Mouse (Mus musculus) forebrain, embryonic 16.5 days (tissue): ENCODE data around the gene Fabp6. TPM values are rescaled to one million over a fixed set of nuclear protein-coding genes. Genes with fewer than 3 reads are reported as not detected.

ENCODE experiments used
- ATAC-seq: fragments of 200-750 bp; cut with Nextera tagmentation; 2 replicates; pipeline ENCODE4 v1.8.0; 2017; ENCODE audit warnings: mild to moderate bottlenecking, moderate library complexity
- H3K27ac ChIP-seq: fragments of 300-500 bp; sonication (generic); 2 replicates; pipeline ENCODE4 v1.5.1; 2014; ENCODE audit warnings: low read length, control low read depth
- H3K27me3 ChIP-seq: fragments of 300-500 bp; sonication (generic); replicated peaks from 2 replicates; pipeline ENCODE4 v1.6.1; 2014; ENCODE audit warnings: low read length; ENCODE audit not compliant: control insufficient read depth, insufficient read depth
- H3K36me3 ChIP-seq: fragments of 300-500 bp; sonication (generic); 2 replicates; pipeline ENCODE4 v1.6.1; 2014; ENCODE audit not compliant: control insufficient read depth, insufficient read depth
- H3K4me1 ChIP-seq: fragments of 300-500 bp; sonication (generic); replicated peaks from 2 replicates; pipeline ENCODE4 v1.6.1; 2014; ENCODE audit warnings: low read length; ENCODE audit not compliant: control insufficient read depth, insufficient read depth
- H3K4me2 ChIP-seq: fragments of 300-500 bp; sonication (generic); 2 replicates; pipeline ENCODE4 v1.6.1; 2014; ENCODE audit warnings: mild to moderate bottlenecking, low read length, control low read depth
- H3K4me3 ChIP-seq: fragments of 300-500 bp; sonication (generic); replicated peaks from 2 replicates; pipeline ENCODE4 v1.5.1; 2014; ENCODE audit warnings: mild to moderate bottlenecking, low read length, control low read depth
- H3K9ac ChIP-seq: fragments of 300-500 bp; sonication (generic); replicated peaks from 2 replicates; pipeline ENCODE4 v1.6.1; 2014; ENCODE audit warnings: low read depth, low read length, control low read depth
- H3K9me3 ChIP-seq: fragments of 300-500 bp; sonication (generic); 2 replicates; pipeline ENCODE4 v1.6.1; 2016; ENCODE audit warnings: low read length; ENCODE audit not compliant: control insufficient read depth
- WGBS: fragments of 180-500 bp; shearing (Covaris S2); extraction: QIAGEN DNeasy Blood & Tissue Kit; methylation state at CpG from one replicate; pipeline ENCODE4 v1.1.7; 2014; 5-methylcytosine and 5-hydroxymethylcytosine counted together
- polyA plus RNA-seq: library from polyadenylated mRNA; unstranded; fragments of >200 nt; fragmentation: Nextera tagmentation; extraction: Ambion mirVana; gene quantifications from 2 replicates; pipeline ENCODE4 v1.2.1, GENCODE M21; 2015

The Fabp6 gene
- polyA plus RNA-seq, 1 experiment from 2014 or later = not detected

DNA sequence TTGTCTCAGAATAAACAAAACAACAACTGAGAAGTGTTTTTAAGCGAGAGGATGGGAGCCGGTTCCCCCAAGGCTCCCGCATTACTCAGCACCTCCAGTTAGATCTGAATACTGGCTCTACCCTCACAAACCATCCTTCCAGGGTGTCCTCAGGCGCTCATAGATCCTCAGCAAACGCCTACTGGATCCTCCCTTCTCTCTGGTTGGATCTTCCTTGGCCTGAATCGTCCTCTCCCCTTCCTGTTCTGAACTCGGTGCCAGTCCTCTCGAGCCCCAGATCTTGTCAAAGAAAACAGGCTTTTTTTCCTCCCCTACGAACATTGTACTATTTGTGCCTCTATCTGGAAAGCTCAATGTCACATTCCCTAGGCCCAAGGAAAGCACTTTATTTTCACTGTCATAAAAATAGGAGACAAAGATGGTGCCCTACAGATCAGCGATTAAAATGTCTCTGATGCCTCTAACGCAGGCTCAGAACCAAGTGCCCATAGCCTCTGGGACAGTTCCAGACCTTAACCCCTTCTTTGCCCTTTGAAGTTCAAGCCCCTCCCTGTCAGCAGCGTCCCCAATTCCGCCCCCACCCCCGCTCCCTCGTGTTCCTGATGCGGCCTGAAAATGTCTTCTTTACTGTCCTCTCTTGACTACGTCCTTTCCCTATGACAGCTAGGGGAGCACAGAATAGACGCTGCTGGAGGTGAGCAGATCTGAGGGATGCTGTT, 25.7 kb upstream of the Fabp6 start:
- peak; percentile 32; the same call in 1 of the 2 replicates for ATAC-seq
- peaks cover 15% of the 10 kb centered on the region for H3K4me1 ChIP-seq
- no peaks in the 10 kb centered on the region for H3K36me3 ChIP-seq
- no peaks in the 10 kb centered on the region for H3K9me3 ChIP-seq
- peak overlapping the region; percentile 33 for H3K4me2 ChIP-seq
- 36% methylated on average over 18 of the region's 18 CpGs for WGBS
- H3K4me3 ChIP-seq = no peak overlapping the region
- no peaks in the 10 kb centered on the region for H3K27me3 ChIP-seq
- H3K27ac ChIP-seq = peak overlapping the region; percentile 1; the same call in 1 of the 2 replicates
- H3K9ac ChIP-seq = no peak overlapping the region

DNA sequence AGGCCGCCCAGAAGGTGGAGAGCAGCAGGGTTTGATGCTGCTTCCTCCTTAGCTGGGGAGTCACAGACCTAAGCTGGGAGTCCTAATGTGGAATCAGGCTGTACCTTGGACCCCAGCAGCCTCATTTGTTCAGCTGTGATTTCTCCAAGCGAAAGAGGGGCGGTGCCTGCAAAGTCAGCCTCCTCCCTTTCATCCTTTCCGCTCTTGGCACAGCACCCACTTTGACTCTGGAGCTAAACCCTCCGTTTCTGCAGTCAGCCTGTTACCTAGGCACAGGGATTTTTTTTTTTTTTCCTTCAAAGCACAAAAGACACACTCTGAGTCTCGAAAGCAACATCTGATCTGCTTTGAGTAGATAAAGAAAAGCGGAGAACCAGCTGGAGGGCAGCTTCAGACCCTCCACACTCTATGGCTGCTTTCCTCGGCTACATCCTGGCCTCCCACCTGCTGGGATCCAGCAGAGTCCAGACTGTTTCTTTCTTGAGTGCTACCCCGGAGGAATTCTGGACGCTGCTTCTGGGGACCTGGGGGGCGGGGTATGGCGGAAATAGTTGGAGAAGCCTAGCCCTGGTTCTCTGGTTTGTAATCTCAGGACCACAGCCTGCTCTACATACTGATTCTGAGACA, 25.1 kb upstream of the Fabp6 start:
- Histone ChIP-seq H3K4me1 (peaks cover 15% of the 10 kb centered on the region), H3K9me3 (no peaks in the 10 kb centered on the region), H3K27ac (peak overlapping the region; percentile 1; the same call in 1 of the 2 replicates), H3K36me3 (no peaks in the 10 kb centered on the region), H3K4me3 (peak overlapping the region; percentile 3; the same call in 1 of the 2 replicates), H3K27me3 (no peaks in the 10 kb centered on the region), H3K9ac (peak overlapping the region; percentile 5), H3K4me2 (peak overlapping the region; percentile 33)
- peak; percentile 61 for ATAC-seq
- 7% methylated on average over 12 of the region's 12 CpGs for WGBS

DNA sequence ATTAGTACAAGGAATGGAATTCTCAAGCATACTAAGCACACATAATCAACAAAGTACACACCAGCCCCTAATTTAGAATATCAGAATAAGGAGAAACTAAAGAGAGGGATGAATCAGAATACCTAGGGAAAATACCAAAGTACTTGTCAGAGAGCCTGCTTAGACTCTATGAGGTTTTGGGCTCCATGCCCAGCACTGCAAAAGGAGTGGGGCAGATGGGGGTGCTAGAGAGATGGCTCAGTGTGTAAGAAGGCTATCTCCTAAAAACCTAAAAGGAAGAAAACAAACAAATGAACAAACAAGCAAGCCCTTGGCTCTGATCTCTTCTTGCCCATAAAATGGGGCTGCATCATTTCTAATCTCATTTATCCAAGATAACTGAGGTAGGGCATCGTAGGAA, 23.0 kb upstream of the Fabp6 start:
- WGBS = 89% methylated on average over 1 of the region's 1 CpGs
- Histone ChIP-seq H3K9me3 (no peaks in the 10 kb centered on the region), H3K4me3 (no peak overlapping the region), H3K27me3 (no peaks in the 10 kb centered on the region), H3K4me2 (no peak overlapping the region), H3K9ac (no peak overlapping the region), H3K36me3 (no peaks in the 10 kb centered on the region), H3K4me1 (peaks cover 15% of the 10 kb centered on the region), H3K27ac (no peak overlapping the region)
- ATAC-seq = no peak

DNA sequence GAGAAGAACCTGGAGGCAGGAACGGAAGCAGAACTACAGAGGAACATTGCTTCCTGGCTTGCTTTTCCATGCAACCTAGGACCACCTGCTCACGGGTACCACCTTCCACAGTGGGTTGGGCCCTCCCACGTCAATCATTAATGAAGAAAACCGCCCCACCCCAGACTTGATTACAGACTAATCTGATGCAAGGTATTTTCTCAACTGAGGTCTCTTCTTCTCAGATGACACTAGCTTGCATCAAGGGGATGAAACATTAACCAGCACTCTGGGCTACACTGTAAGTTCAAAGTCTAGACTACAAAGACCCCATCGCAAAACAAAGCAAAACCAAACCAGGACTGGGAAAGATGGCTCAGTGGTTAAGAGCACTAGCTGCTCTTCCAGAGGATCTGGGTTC, 20.4 kb upstream of the Fabp6 start:
- Histone ChIP-seq H3K36me3 (no peaks in the 10 kb centered on the region), H3K27me3 (no peaks in the 10 kb centered on the region), H3K4me2 (no peak overlapping the region), H3K4me3 (no peak overlapping the region), H3K9ac (no peak overlapping the region), H3K9me3 (no peaks in the 10 kb centered on the region), H3K27ac (no peak overlapping the region), H3K4me1 (peaks cover 15% of the 10 kb centered on the region)
- 85% methylated on average over 5 of the region's 5 CpGs for WGBS
- no peak for ATAC-seq

DNA sequence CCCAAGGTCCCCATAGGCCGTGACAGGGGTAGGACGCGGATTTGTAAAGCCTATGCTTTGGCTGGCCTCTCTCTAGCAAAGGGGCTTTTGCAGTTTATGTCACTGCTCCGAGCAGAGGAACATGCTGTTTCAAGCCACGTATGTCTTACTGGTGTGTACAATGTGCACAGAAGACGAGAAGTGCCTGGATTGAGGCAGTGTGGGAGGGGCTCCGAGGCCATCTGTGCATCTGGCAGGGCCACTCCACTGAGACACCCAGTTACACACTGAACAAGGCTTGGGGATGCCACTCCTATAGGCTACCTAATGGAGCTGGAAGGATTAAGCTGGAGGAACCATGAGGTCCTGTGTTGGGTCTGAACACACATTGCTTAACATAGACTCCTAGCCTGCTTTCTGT, 17.1 kb upstream of the Fabp6 start:
- Histone ChIP-seq H3K9ac (no peak overlapping the region), H3K4me3 (no peak overlapping the region), H3K36me3 (no peaks in the 10 kb centered on the region), H3K27ac (peak overlapping the region; percentile 18; the same call in 1 of the 2 replicates), H3K9me3 (no peaks in the 10 kb centered on the region), H3K27me3 (no peaks in the 10 kb centered on the region), H3K4me2 (no peak overlapping the region), H3K4me1 (peaks cover 7% of the 10 kb centered on the region; the same call in 1 of the 2 replicates)
- ATAC-seq = peak; percentile 82
- 56% methylated on average over 7 of the region's 7 CpGs for WGBS

DNA sequence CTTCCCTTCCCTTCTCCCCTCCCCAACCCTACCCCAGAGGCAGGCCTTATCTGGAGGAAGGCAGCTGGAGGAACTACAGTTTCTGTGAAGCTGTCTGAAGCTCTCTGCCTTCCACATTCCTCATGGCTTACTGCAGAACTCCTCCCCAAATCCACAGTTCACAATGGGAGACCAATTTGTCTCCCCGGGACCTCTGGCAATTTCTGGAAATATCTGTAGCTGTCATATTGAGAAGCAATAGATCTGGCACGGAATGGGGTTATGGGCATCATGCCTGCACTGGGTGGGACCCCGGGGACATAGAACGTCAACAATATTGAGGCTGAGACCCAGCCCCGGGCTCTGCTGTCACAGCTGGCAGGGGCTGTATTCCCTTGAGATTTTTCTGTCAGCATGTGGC, 16.6 kb upstream of the Fabp6 start:
- ATAC-seq = peak; percentile 29
- Histone ChIP-seq H3K27me3 (no peaks in the 10 kb centered on the region), H3K9me3 (no peaks in the 10 kb centered on the region), H3K36me3 (no peaks in the 10 kb centered on the region), H3K27ac (peak overlapping the region; percentile 18; the same call in 1 of the 2 replicates), H3K9ac (no peak overlapping the region), H3K4me2 (no peak overlapping the region), H3K4me1 (peaks cover 8% of the 10 kb centered on the region), H3K4me3 (no peak overlapping the region)
- WGBS = 35% methylated on average over 5 of the region's 5 CpGs

DNA sequence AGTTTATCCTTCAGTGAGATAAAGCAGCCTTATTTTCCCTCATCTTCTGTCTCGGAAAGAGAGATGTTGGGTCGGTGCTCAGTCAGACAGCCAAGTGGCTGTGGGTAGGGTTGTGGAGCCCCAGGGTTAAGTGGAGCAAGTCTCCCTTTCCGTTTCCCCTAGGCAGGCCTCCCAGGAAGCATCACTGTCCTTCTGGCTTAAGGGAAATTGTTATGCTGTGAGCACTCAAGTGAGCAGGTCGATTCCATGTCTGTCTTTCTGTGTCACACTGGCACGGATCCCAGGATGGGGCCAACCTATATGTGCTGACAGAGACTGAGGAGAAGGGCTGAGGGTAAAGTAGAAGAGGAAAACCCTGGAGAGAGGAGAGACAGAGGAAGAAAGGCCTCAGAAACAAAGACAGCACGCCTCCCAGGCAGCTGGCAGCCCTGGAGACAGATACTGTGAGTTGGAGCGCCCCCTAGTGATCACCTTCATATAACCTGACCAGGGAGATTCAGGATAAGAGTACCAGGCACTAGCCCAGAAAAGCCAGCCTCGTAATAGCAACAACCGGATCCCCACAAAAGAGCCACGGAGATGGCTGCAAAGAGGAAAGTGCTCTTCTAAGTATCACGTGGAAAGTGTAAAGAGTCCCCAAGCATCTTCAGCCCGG, 11.6 kb upstream of the Fabp6 start:
- Histone ChIP-seq H3K27me3 (no peaks in the 10 kb centered on the region), H3K36me3 (no peaks in the 10 kb centered on the region), H3K27ac (peak overlapping the region; percentile 20; the same call in 1 of the 2 replicates), H3K4me3 (no peak overlapping the region), H3K4me1 (peaks cover 4% of the 10 kb centered on the region), H3K4me2 (no peak overlapping the region), H3K9me3 (no peaks in the 10 kb centered on the region), H3K9ac (peak overlapping the region; percentile 14; the same call in 1 of the 2 replicates)
- WGBS = 18% methylated on average over 12 of the region's 12 CpGs
- peak; percentile 91 for ATAC-seq

DNA sequence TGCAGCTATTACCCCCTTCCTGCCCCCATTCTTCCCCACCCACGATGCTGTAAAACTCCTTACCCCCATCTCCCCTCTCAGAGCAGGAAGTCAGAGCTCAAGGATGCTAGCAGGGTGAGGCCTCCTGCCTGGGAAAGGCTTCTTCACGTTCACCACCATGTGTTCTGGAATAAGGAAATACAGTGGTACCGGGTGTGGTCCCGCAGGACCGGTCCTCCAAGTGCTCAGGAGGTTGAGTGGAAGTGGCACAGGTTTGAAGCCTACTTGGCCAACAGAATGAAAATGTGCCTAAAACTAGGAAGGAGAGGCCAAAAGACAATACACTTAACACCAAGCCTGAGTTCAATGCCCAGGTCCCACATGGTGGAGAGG, 9.3 kb upstream of the Fabp6 start:
- H3K9me3 ChIP-seq = no peaks in the 10 kb centered on the region
- no peak for ATAC-seq
- H3K27ac ChIP-seq = no peak overlapping the region
- no peaks in the 10 kb centered on the region for H3K36me3 ChIP-seq
- no peak overlapping the region for H3K4me2 ChIP-seq
- H3K4me1 ChIP-seq = peaks cover 3% of the 10 kb centered on the region; the same call in 1 of the 2 replicates
- 74% methylated on average over 5 of the region's 5 CpGs for WGBS
- no peaks in the 10 kb centered on the region for H3K27me3 ChIP-seq
- no peak overlapping the region for H3K4me3 ChIP-seq
- no peak overlapping the region for H3K9ac ChIP-seq

DNA sequence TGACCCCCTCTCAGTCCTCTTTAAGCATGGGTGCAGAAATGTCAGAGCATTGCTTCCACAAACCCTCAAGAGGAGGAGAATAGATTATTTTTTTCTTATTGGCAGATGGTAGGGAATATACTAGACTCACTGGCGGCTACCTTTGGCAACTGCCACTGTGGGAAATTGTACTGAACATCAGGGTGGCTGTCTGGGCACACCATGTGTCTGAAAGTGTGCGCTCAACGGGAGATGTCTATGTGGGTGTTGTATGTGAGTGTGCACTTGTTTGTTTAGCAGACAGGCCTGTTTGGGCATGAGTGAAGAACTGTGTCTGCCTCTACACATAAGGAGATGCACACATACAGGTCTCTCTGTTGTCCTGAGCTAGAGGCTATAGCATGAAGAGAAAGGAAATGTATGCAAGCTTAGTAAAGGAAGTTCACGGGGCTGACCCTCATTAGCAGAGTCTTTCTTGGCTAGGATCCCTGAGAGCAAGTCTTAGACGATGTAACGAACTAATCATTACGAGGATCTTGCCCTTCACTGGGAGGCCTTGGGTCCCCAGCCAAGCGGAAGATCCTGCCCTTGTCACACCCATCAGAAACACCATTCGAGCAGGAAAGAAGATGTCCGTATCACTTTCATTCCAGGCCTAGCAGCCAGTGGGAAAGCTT, 8.8 kb upstream of the Fabp6 start:
- H3K36me3 ChIP-seq = no peaks in the 10 kb centered on the region
- no peak overlapping the region for H3K4me2 ChIP-seq
- 33% methylated on average over 10 of the region's 10 CpGs for WGBS
- peaks cover 3% of the 10 kb centered on the region; the same call in 1 of the 2 replicates for H3K4me1 ChIP-seq
- no peaks in the 10 kb centered on the region for H3K9me3 ChIP-seq
- H3K27me3 ChIP-seq = no peaks in the 10 kb centered on the region
- ATAC-seq = no peak
- H3K4me3 ChIP-seq = no peak overlapping the region
- H3K9ac ChIP-seq = no peak overlapping the region
- no peak overlapping the region for H3K27ac ChIP-seq
